Mouse (Mus musculus): ENCODE data around the gene Uck2.
A peak's percentile ranks its signal among the peaks of the same experiment; 100 is the strongest.

Gene Uck2

DNA sequence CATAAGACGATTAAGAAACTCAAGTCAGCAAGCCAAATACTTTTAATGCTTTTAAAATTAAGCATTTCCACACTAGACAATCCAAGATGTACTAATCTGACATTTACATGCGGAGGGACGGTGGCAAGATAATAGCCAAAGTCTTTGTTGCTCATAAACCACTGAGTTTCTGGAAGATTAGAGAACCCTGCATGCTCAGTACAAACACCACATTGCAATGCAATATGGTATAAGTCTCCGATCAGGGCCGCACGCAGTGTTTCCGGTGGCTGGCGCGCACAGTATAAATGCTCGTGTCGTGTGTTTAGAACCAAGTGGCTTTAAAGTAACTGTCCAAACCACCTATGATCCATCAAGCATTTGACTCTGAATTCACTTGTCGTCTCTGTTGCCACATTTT is 31.5 kb downstream of the Uck2 start:
- DNase-seq (ENCODE audit: low spot score in 2 of 2) = no peak

DNA sequence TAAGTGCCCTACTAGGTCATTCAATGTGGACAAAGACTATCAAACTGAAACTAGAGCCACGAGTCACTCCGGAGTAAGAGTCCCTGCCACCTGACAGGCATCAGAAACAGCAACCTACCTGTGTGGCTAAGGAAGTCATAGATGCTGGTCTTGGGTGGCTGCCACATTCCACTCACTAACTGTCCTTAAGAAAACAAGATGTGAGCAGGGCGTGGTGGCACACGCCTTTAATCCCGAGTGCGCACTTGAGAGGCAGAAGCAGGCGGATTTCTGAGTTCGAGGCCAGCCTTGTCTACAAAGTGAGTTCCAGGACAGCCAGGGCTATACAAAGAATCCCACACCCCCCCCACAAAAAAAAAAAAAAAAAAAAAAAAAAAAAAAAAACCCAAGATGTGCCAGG is 35.2 kb downstream of the Uck2 start:
- DNase-seq (ENCODE audit: low spot score in 2 of 2) = no peak

DNA sequence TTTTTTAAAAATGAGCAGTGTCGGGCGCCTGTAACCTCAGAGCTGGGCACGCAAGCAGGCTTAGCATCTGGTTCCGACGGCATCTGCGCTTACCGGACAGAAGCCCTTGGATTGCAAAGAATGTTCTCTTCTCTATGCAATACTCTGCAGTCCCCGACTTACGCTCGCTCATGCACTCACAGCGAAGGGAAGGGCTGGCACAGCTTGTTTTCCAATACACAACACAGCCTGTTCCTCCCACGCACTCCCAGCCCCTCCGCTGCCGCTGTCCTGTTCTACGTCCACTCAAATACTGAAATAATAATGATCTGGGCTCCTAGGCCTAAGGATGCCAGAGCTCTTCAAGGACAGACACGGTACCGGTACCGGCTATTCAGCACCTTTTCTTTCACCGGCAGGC is 35.9 kb downstream of the Uck2 start:
- DNase-seq (ENCODE audit: low spot score in 2 of 2) = peak in 1 of 2 experiments; percentile 44

DNA sequence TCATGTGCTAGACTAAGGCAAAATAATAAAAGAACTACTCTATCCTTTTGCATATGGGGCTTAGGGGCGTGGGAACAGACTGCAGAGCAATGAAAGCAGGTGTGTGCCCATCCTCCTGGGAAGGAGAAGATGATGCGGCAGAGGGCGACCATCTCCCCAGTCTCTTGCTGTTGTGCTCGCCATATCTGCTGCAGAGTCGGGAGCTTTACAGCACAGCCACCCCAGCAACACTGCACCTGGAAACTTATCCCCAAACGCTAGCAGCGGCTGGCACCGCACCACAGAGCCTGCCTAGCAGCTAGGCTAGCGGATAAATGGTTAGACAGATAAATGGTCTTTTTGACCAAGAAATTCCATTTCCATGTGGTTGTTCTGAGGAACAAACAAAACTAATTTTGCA is 37.2 kb downstream of the Uck2 start:
- no peak for DNase-seq (ENCODE audit: low spot score in 2 of 2)

DNA sequence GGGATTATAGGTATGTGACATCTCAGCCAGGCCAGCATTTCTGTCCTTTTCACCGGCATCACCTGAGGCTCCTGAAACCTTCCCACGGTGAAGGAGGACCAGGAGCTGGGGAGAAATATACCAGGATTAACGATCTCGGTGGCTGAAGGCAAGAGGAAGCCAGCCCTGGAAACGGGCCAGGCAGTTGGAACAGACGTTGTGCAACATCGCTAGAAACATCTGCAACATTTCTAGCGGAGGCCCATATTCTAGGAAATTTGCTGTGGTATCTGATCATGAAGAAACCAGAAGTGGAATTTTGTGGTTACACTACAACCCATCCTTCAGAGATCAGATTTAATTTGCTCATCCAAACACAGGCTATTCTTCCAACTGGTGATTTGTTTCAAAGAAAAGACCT is 38.1 kb downstream of the Uck2 start:
- DNase-seq (ENCODE audit: low spot score in 2 of 2) = no peak

DNA sequence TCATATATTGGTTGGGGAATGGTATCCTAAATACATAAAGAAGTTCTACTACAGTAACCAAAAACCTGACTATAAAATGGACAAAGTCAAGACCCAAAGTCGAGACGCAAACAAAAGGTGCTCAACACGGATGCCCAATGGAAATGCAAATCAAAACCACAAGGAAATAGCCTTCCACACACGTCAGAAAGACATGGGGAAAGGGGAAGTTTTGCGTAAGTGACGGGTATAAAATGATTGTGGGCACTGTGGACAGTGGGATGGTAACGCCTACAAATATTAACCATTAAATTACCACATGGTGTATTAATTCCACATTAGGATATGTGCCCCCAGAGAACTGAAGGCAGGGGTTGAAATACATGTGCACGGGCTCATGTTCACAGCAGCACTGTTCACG is 38.8 kb downstream of the Uck2 start:
- DNase-seq (ENCODE audit: low spot score in 2 of 2) = no peak

DNA sequence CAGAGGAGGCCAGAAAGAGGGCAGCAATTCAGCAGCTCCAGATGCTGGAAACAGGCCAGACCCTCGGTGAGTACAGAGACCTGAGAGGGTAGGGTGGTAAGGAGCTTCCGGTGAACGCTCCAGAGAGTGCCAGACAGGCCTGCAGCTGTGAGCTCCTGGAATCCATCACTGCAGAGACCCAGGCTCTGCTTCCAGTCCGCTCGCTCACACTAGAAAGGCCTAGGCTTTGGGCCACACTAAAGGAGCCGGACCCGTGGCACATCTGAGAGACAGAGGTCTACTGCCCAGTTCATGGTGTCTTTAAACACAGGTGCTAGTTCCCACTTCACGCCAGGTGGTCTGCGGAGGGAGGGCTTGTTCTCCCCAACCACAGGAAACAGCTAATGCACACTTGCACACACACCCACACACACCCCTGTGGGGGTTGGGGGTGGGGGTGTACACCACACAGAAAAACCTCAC is 39.9 kb downstream of the Uck2 start:
- DNase-seq (ENCODE audit: low spot score in 2 of 2) = no peak

DNA sequence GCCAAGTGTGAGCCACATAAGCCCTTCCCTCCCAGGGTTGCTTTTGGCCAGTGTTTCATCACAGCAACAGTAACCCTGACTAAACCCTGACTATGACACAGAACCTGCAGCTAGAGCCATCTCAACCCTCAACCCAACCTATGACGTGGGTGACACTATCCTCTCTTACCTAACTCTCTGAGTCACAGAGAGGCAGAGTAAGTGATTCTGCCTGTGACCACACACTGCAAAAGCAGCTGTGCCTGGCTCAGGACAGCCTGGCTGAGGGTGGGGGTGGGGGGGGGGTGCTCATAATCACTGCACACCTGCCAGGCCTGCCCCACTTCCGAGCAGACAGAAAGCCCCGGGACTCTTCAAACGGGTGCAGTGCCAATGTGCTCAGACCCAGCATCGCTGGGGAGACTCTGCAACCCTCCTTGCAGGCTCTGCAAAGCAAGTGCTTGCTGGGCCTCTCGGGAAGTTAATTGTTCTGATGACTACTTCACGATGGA is 42.9 kb downstream of the Uck2 start:
- no peak for DNase-seq (ENCODE audit: low spot score in 2 of 2)

DNA sequence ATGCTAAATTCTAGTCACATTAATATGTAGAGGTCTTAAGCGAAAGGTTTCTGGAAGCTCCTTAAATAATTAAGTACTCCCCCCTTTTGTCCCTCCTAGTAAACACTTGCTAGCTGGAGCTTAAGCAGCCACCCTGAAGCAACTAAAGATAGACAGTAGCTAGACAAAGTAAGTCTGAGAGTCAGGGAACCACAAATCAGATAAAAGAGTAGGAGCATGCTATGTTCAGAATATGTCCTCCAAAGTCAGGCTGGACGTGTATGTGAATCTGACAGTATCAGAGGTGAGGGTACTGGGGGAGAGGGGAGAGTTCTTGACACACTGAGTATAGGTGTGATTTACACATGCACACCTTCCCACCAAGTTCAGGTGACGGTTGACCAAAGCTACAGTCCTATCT is 43.6 kb downstream of the Uck2 start:
- DNase-seq (ENCODE audit: low spot score in 2 of 2) = no peak

DNA sequence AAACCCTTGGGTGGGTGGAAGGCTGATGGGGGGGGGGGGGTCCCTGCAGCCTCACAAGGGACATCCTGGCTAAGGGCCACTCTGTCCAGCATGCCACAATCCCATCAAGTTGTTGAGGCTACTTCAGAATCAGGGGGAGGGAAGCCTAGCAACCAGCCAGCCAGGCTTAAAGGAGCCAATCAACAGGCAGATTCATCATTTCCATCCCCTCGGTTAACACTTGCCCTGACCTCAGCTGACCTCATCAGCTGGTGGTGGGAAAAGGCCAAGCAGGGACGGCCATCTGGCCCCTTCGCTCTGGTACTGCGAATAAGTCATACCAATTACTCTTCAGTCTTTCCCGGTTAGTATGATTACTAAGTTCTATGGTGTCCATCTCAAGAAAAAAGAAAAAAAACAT is 44.8 kb downstream of the Uck2 start:
- DNase-seq (ENCODE audit: low spot score in 2 of 2) = no peak

DNA sequence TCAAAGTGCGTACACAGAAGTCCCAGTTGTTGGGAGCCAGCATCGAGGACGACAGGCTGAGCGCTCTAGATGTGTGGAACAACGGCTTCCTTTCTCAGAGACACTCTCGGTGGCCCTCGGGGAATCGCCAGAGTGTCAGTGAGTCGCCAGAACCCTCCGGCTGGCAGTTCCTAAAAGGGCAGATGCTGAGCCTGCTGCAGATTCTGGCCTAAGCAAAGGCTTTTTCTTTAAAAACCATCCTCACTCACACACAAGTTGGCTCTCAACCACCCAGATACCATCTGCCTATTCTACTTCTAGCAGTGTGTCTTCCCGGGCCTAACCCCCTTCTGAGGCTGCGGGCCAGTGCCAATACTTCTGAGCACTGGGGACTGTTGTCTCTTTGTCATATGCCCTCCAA is 45.2 kb downstream of the Uck2 start:
- peak; percentile 47 to 57 for DNase-seq (ENCODE audit: low spot score in 2 of 2)

DNA sequence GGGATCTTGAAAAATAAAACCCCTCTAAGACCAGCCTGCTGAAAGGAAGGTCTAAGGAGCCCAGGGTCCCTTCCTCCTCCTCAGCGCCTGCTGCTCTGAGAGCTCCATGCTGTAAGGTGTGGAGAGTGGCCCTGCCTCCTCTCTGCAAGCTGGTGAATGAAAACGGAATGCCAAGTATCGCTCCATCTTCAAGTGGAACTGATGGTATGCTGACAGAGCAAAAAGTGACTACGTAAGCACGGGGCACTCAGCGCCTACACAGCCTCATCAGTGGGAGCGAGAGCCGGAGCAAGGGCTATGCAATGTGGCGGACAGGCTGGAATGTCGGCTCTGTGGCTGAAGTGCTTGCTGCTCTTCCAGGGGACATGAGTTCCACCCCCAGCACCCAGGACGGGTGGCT is 47.3 kb downstream of the Uck2 start:
- DNase-seq (ENCODE audit: low spot score in 2 of 2) = no peak

DNA sequence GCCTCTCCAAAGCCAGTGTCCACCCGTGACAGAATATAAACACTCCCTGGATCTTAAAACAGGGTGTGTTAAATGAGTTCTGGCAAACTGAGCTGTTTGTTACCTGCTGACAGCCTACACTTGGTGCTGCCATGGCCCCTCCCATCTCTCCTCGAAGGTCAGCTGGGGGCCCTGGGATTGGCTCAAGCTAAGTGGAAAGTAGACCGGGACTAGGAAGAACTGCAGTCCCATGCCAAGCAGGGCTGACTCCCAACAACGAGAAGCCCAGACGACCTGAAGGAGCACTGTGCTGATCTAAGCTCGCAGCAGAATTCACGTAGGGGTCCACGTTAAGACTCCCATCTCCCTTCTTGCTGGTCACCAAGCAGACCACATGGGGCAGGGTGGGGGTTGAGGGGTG is 48.3 kb downstream of the Uck2 start:
- DNase-seq (ENCODE audit: low spot score in 2 of 2) = no peak

DNA sequence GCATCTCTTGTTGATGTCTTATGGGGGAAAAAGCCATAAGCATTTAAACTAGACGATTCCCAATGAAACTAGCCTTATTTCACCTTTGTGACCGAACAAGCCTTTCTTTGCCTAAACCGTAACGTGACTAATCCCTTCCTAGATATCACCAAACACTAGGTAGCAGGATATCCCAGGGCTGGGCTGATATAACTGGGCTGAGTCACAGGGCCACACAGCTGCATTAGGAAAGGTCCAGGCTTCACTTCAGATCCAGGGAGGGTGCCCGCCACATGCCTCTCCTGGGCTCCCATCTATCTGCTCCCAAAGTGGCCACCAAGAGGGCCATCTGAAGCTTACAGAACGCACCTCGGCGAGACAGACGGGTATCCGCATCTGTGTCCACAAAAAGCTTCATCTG is 50.8 kb downstream of the Uck2 start:
- no peak for DNase-seq (ENCODE audit: low spot score in 2 of 2)

DNA sequence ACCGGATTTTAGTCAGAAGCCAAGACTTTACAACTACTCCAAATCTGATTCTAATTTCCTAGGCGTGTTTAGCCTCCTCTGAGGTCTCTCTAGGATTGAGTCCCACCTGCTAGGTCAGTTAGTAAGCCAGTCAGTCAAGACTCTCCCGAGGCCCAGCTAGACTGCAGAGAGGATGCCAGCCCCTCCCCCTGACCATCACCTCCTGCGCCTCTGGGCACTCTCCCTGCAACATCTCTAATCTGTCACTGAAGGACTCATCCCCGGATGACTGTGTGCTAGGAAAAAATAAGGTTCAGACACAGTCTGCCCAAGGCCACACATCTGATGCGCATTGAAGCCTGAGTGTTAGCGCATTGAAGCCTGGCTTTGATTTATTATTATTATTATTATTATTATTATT is 52.2 kb downstream of the Uck2 start:
- DNase-seq (ENCODE audit: low spot score in 2 of 2) = no peak

DNA sequence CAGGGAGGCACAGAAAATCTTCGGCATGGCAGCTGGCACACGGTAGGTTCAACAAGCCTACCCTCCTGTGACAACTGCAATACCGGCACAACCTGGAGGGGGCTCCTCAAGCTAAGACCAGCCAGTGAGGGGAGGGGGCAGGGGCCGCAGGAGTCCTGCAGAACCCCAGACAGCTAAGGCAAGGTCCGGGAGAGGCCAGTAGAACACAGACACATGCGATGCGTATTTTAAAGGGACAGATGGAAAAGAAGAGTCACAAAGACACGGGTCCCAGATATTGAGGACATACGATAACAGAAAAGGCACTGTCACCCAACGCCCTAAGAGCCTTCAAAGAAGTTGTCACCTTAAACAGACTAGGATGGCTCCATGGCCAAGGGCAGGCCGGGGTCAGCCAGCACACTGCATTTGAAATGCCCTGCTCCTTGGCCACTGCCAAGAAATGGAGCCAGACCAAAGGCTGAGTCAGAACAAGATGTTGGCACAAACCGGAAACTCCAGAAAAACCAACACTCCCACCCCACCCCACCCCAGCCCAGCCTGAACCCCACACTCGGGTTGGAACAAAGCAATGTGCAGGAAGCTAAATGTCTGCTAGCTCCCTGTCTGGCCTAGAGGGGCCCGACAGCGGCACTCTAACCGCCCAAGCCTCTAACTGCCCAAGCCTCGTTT is 53.4 kb downstream of the Uck2 start:
- DNase-seq (ENCODE audit: low spot score in 2 of 2) = no peak

DNA sequence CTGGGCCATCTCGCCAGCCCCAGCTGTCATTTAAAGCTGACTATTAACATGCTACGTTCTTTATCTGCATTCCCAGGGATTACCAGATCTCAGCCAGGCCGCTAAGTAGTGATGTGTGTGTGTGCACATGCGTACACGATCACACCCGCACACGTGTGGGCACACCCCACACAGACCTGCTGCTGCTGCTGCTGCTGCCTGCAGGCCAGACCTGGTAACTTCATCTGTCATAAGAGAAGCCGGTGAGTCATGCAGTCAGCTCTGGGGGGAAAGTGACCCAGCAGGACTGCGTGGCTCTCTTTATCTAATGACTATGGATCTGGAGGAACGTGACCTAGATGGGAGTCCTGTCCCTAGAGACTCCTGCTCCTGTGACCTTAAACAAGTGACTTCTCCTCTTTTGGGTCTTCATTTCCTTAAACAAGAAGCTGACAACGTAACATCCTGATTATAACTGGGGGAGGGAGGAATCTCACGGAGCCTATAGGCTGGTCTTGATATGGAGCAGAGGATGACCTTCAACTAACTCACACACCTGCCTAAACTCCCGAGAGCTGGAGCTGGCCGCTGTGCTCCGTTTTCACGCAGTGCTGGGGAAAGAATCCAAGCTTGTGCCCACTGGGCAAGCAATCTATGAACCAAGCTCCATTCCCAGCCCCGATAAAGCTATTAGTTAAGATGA is 54.0 kb downstream of the Uck2 start:
- DNase-seq (ENCODE audit: low spot score in 2 of 2) = no peak

DNA sequence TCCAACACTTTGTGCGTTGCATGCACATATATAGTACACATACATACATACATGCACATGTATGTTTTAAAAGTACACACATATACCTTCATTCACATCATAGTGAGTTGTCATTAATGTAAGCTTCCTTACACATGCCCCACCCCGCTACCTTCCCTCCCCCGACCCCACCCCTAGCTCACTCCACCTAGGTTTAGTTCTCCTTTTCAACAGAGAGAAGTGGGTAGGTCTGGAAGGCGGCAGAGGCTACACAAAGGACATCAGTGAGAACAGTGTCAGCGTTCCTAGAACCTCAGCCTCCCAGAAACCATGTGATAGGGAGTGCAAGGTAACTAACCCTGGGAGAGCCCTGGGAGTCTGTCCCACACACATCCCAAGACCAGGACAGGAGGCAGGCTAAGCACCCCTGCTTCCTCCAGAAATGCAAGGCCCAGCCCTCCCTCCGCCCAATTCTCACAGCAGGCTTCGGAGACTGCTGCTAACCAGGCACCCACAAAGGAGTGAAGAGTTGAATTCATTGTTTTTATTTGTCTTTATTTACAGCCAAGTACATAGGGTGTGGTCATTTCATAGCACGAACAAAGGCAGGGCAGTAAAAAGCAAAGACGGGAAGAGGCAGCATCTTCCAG is 62.6 kb downstream of the Uck2 start:
- no peak for DNase-seq (ENCODE audit: low spot score in 2 of 2)

DNA sequence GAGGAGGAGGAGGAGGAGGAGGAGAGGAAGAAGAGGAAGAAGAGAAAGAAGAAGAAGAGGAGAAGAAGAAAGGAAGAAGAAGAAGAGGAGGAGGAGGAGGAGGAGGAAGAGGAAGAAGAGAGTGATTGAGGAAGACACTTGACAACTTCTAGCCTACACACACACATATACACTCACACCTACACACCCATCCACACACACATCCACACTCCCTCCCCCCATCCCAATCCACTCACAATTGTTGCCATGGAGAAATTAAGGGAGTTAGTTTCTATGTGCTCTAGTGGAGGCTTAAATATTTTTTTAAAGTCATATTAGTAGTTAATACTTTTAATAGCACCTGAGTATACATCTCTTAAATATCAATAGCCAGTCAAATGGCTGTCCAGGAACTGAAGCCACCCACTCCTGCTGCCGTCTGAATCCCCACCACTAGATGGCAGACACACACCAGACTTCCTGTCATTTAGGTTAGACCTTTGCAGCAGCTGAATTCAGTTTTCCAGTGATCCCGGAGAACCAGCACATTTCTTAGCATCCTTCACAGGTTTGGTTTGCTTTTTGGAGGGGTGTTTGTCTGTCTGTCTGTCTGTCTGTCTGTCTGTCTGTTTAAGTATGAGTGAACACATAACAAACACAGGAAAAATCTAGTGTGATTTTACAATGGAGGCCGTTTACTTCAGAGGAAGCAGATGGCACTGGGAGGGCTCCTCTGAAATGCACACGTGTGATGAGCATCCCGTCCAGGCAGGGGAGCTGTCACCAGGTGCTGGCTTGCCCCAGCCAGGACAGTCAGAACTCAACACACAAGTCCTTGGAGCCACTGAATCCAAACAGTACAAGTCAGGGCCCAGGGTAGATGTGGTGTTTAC is 64.6 kb downstream of the Uck2 start:
- DNase-seq (ENCODE audit: low spot score in 2 of 2) = peak; percentile 95 to 96

DNA sequence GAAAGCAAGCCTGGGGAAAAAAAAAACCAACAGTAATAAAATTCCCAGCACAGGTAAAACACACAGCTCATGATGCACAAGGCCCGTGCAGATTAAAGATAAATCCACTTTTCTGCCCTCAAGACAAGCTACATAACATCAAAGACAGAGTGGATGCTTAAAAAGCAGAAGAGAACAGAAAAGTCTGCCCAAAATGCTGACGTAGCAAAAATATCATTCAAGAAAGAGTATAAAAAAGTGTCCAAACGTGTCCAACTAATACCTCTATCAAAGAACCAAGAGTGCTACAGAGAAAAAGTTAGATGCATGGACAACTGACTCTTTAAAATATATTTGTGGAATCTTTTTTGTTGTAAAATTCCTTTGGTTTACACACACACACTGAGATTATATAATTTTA is 69.7 kb downstream of the Uck2 start:
- DNase-seq (ENCODE audit: low spot score in 2 of 2) = no peak

DNA sequence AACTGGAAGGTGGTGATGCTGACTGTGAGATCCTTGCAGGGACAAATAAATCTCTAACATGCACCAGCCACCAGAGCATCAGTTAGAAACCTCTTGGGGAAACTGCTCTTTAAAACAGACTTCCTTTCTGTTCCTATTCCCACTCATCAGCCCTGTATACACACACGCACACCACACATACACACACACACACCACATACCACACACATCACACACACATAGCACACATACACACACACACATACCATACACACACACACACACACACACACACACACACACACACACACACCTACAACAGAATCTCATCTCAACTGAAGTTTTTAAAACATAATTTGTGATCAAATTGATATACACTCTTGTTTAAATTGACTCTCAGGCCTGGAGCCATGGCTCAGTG is 72.4 kb downstream of the Uck2 start:
- no peak for DNase-seq (ENCODE audit: low spot score in 2 of 2)

DNA sequence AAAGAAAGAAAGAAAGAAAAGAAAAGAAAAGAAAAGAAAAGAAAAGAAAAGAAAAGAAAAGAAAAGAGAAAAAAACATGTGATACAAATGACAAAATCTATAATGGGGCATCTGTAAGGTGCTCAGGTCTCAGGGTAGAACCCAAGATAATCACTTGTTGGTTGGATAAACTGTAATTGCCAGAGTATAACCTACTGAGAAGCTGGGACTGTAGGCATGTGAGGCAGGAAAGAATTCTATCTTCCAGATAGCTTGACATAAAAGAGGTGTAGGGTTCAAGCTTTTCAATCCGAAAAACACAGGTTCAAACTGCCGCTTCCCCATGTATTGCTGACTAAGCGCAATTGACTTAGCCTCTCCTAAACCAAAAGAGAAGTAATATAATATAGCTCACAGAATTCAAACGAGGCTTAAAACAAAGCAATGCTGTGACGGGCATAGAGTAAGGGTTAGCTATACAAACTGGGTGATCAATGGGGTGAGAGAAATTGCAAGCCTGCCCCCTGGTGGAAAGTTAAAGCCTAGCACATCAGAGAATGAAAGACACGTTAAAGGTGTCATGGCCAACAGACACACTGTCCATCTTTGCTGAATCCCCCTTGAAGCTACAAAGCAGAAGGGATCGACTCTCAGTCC is 73.0 kb downstream of the Uck2 start:
- DNase-seq (ENCODE audit: low spot score in 2 of 2) = peak; percentile 83 to 84

All from right cerebral cortex, adult 2 months (tissue).